Mouse (Mus musculus): ENCODE results near the gene Rnf115. TPM values are rescaled to one million over a fixed set of nuclear protein-coding genes. Genes with fewer than 3 reads are reported as not detected.

Gene Rnf115
- polyA plus RNA-seq, 1 experiment from 2014 or later = 72.2 TPM

- ATAC-seq (ENCODE audit: low FRiP score, low read depth) = peak; percentile 57
- Histone ChIP-seq H3K4me2 (peak within 1 kb of the TSS; percentile 62), H3K9me3 (no peaks in the 10 kb centered on the region), H3K36me3 (peaks cover 7% of the 10 kb centered on the region; the same call in 1 of the 2 replicates), H3K4me3 (peak within 1 kb of the TSS; percentile 94), H3K27me3 (no peaks in the 10 kb centered on the region), H3K9ac (peak within 1 kb of the TSS; percentile 90), H3K27ac (replicated peaks) (peak within 1 kb of the TSS; percentile 92), H3K4me1 (replicated peaks) (peaks cover 17% of the 10 kb centered on the region)
- 0% methylated on average over 35 of the region's 35 CpGs for WGBS
These were observed 31.2 kb upstream of the Rnf115 start, which contains the start of gene Pias3 for GRCm38 (mm10) chr3:96696198-96696765. Gene Pias3, plus strand, starts transcription at chr3:96696384.

GRCm38 (mm10) chr3:96696766-96697732 lies 30.4 kb upstream of the Rnf115 start:
- H3K4me2 ChIP-seq = peak overlapping the region; percentile 62
- peaks cover 14% of the 10 kb centered on the region for H3K36me3 ChIP-seq
- H3K4me3 ChIP-seq = peak overlapping the region; percentile 94
- ATAC-seq (ENCODE audit: low FRiP score, low read depth) = peak; percentile 91
- no peaks in the 10 kb centered on the region for H3K9me3 ChIP-seq
- H3K4me1 ChIP-seq (replicated peaks) = peaks cover 17% of the 10 kb centered on the region
- under 1% methylated on average over 79 of the region's 85 CpGs for WGBS
- H3K27ac ChIP-seq (replicated peaks) = peak overlapping the region; percentile 92
- H3K27me3 ChIP-seq = no peaks in the 10 kb centered on the region
- peak overlapping the region; percentile 90 for H3K9ac ChIP-seq

GRCm38 (mm10) chr3:96698993-96699690 lies 28.3 kb upstream of the Rnf115 start:
- Histone ChIP-seq H3K9ac (no peak overlapping the region), H3K36me3 (peaks cover 26% of the 10 kb centered on the region), H3K27ac (replicated peaks) (no peak overlapping the region), H3K4me1 (replicated peaks) (peaks cover 17% of the 10 kb centered on the region), H3K9me3 (no peaks in the 10 kb centered on the region), H3K27me3 (no peaks in the 10 kb centered on the region), H3K4me3 (no peak overlapping the region), H3K4me2 (no peak overlapping the region)
- 60% methylated on average over 19 of the region's 19 CpGs for WGBS
- ATAC-seq (ENCODE audit: low FRiP score, low read depth) = no peak

DNA sequence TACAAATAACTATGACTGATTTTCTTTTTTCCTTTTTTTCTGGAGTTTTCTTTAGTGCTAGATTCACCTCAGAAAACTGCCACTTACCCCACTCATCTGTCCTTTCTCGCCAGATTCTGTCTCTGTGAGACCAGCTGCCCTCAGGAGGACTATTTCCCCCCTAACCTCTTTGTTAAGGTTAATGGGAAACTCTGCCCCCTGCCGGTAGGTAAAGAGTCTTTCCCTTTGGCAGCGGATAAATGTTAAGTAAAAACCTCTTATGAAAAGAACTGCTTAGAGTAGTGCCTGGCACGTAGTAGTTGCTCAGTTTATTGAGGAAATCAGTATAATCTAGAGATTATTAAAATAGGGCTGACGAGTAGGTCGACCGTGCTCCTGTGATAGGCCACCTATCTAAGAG lies 27.1 kb upstream of the Rnf115 start:
- H3K9ac ChIP-seq = no peak overlapping the region
- ATAC-seq (ENCODE audit: low FRiP score, low read depth) = no peak
- peaks cover 17% of the 10 kb centered on the region for H3K4me1 ChIP-seq (replicated peaks)
- H3K36me3 ChIP-seq = peaks cover 33% of the 10 kb centered on the region
- H3K27me3 ChIP-seq = no peaks in the 10 kb centered on the region
- H3K4me3 ChIP-seq = no peak overlapping the region
- H3K4me2 ChIP-seq = no peak overlapping the region
- no peaks in the 10 kb centered on the region for H3K9me3 ChIP-seq
- WGBS = 56% methylated on average over 7 of the region's 7 CpGs
- no peak overlapping the region for H3K27ac ChIP-seq (replicated peaks)

- H3K36me3 ChIP-seq = peaks cover 33% of the 10 kb centered on the region
- H3K9ac ChIP-seq = no peak overlapping the region
- H3K4me3 ChIP-seq = no peak overlapping the region
- no peaks in the 10 kb centered on the region for H3K27me3 ChIP-seq
- no peaks in the 10 kb centered on the region for H3K9me3 ChIP-seq
- H3K4me1 ChIP-seq (replicated peaks) = peaks cover 12% of the 10 kb centered on the region
- no peak overlapping the region for H3K27ac ChIP-seq (replicated peaks)
- WGBS = 88% methylated on average over 4 of the region's 4 CpGs
- no peak overlapping the region for H3K4me2 ChIP-seq
- ATAC-seq (ENCODE audit: low FRiP score, low read depth) = no peak
These were observed 26.5 kb upstream of the Rnf115 start for GRCm38 (mm10) chr3:96701003-96701402.

DNA sequence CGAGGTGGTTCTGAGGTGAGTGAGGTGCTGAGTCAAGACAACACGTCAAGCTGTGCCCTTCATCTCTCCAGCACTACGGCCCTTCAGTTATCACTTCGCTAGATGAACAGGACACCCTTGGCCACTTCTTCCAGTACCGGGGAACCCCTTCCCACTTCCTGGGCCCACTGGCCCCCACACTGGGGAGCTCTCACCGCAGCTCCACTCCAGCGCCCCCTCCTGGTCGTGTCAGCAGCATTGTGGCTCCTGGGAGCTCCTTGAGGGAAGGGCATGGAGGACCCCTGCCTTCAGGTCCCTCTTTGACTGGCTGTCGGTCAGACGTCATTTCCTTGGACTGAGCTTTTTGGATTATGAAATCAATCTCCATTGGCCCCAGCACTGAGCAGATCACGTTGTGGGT lies 22.7 kb upstream of the Rnf115 start:
- H3K4me3 ChIP-seq = no peak overlapping the region
- H3K4me1 ChIP-seq (replicated peaks) = peaks cover 6% of the 10 kb centered on the region
- WGBS = 66% methylated on average over 11 of the region's 11 CpGs
- H3K4me2 ChIP-seq = no peak overlapping the region
- no peak overlapping the region for H3K9ac ChIP-seq
- H3K36me3 ChIP-seq = peaks cover 33% of the 10 kb centered on the region
- no peak overlapping the region for H3K27ac ChIP-seq (replicated peaks)
- H3K9me3 ChIP-seq = no peaks in the 10 kb centered on the region
- no peaks in the 10 kb centered on the region for H3K27me3 ChIP-seq
- ATAC-seq (ENCODE audit: low FRiP score, low read depth) = no peak

GRCm38 (mm10) chr3:96706217-96706616 lies 21.2 kb upstream of the Rnf115 start:
- Histone ChIP-seq H3K4me2 (no peak overlapping the region), H3K27ac (replicated peaks) (no peak overlapping the region), H3K4me1 (replicated peaks) (peaks cover 6% of the 10 kb centered on the region), H3K9me3 (no peaks in the 10 kb centered on the region), H3K4me3 (no peak overlapping the region), H3K27me3 (no peaks in the 10 kb centered on the region), H3K9ac (no peak overlapping the region), H3K36me3 (peaks cover 39% of the 10 kb centered on the region)
- ATAC-seq (ENCODE audit: low FRiP score, low read depth) = no peak
- 95% methylated on average over 11 of the region's 11 CpGs for WGBS

DNA sequence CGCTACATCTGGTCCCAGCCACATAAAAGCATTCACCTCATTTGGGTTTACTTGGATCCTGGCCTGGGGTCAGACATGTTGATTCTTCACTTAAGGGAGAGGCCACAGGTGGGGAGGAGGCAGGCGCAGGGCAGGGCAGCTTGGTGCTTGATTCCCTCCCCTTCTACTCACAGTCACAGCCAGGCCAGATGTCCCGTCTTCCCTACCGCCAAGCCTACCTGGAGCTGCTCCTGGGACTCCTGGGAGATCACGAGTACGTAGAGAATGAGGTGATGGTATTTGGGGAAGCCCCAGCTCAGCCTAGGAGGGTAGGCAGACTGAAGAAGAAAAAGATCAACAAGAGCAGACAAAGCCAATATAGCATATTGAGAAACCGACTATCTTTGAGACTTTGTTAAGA lies 20.5 kb upstream of the Rnf115 start:
- Histone ChIP-seq H3K27me3 (no peaks in the 10 kb centered on the region), H3K36me3 (peaks cover 39% of the 10 kb centered on the region), H3K4me1 (replicated peaks) (peaks cover 6% of the 10 kb centered on the region), H3K9ac (no peak overlapping the region), H3K9me3 (no peaks in the 10 kb centered on the region), H3K4me2 (no peak overlapping the region), H3K27ac (replicated peaks) (no peak overlapping the region), H3K4me3 (no peak overlapping the region)
- ATAC-seq (ENCODE audit: low FRiP score, low read depth) = no peak
- WGBS = 81% methylated on average over 7 of the region's 7 CpGs

GRCm38 (mm10) chr3:96707903-96708683 lies 19.4 kb upstream of the Rnf115 start, which contains the start of gene Nudt17:
Gene Nudt17, minus strand, starts transcription at chr3:96708562.
- H3K4me1 ChIP-seq (replicated peaks) = peaks cover 6% of the 10 kb centered on the region
- peak within 1 kb of the TSS; percentile 96 for H3K4me2 ChIP-seq
- peak within 1 kb of the TSS; percentile 53 for H3K4me3 ChIP-seq
- 7% methylated on average over 42 of the region's 42 CpGs for WGBS
- no peaks in the 10 kb centered on the region for H3K9me3 ChIP-seq
- peak; percentile 91 for ATAC-seq (ENCODE audit: low FRiP score, low read depth)
- H3K9ac ChIP-seq = peak within 1 kb of the TSS; percentile 71
- no peaks in the 10 kb centered on the region for H3K27me3 ChIP-seq
- H3K36me3 ChIP-seq = peaks cover 39% of the 10 kb centered on the region
- no peak within 1 kb of the TSS for H3K27ac ChIP-seq (replicated peaks)

- H3K36me3 ChIP-seq = peaks cover 40% of the 10 kb centered on the region
- ATAC-seq (ENCODE audit: low FRiP score, low read depth) = no peak
- WGBS = 56% methylated on average over 2 of the region's 2 CpGs
These were observed 18.8 kb upstream of the Rnf115 start for GRCm38 (mm10) chr3:96708684-96709064.

DNA sequence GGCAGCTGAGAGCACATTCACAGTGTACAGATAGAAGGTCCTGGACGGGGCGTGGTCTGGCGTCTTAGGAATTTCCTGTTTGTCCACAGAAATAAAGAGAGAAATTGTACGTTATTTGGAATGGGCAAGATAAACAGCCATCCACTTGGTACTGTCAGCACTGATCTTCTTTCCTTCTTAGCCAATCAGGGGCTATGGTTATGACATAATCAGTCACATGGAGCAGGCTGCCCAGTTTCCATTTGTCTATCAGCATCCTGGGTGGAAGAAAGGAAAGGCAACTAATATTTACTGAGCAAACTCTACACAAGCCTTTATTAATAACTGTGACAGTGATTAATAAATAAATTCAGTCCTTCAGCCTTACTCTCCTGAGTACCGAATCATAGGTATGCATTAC lies 13.2 kb upstream of the Rnf115 start:
- Histone ChIP-seq H3K36me3 (peaks cover 58% of the 10 kb centered on the region), H3K4me2 (no peak overlapping the region), H3K4me3 (no peak overlapping the region), H3K9ac (no peak overlapping the region), H3K4me1 (replicated peaks) (no peaks in the 10 kb centered on the region), H3K9me3 (no peaks in the 10 kb centered on the region), H3K27ac (replicated peaks) (no peak overlapping the region), H3K27me3 (no peaks in the 10 kb centered on the region)
- WGBS = 96% methylated on average over 5 of the region's 5 CpGs
- no peak for ATAC-seq (ENCODE audit: low FRiP score, low read depth)

More at GRCm38 (mm10) chr3:96708684-96709064, 18.8 kb upstream of the Rnf115 start:
- Histone ChIP-seq H3K4me3 (peak overlapping the region; percentile 53), H3K4me1 (replicated peaks) (peaks cover 6% of the 10 kb centered on the region), H3K27me3 (no peaks in the 10 kb centered on the region), H3K4me2 (peak overlapping the region; percentile 96), H3K27ac (replicated peaks) (no peak overlapping the region), H3K9ac (peak overlapping the region; percentile 71; the same call in 1 of the 2 replicates), H3K9me3 (no peaks in the 10 kb centered on the region)

Data from hindbrain, embryonic 15.5 days (tissue).